Mouse (Mus musculus) adrenal gland, postnatal 10 days (tissue): ENCODE measurements around the gene Gm10310. TPM values are rescaled to one million over a fixed set of nuclear protein-coding genes. Genes with fewer than 3 reads are reported as not detected.
"Not testable (repeated sequence)": the region's sequence is repeated elsewhere in the genome, so short reads cannot be mapped to it uniquely, and the experiment has no call there.

Experiments
- DNase-seq: peaks from one replicate; pipeline ENCODE4 v3.0.0; 2021; ENCODE audit warnings: mixed read lengths
- long read RNA-seq, 2 experiments: library from polyadenylated mRNA; stranded (forward); transcript quantifications; one replicate each; pipeline ENCODE4 v2.0.0; 2021
- total RNA-seq, 2 experiments: library from RNA; stranded (reverse); gene quantifications; 2 replicates each; pipeline ENCODE4 v1.2.3; 2021

Gene Gm10310
- not detected for total RNA-seq
- long read RNA-seq, experiment 1: 0 reads
- long read RNA-seq, experiment 2: 0 reads

GRCm38 (mm10) chr10:129984962-129985361 is at the start of gene Gm10310:
Gm10310 (minus strand) TSS chr10:129985062.
- not testable (repeated sequence) for DNase-seq

- no peak for DNase-seq
Observed at GRCm38 (mm10) chr10:130030048-130030447, 45.2 kb upstream of the Gm10310 start, which contains the start of gene Olfr821. Olfr821 (plus strand) TSS chr10:130030348.

- DNase-seq: no peak
Observed at GRCm38 (mm10) chr10:130012321-130012720, 27.5 kb upstream of the Gm10310 start, which contains the start of gene Olfr820. Olfr820 (plus strand) TSS chr10:130012621.

- DNase-seq: not testable (repeated sequence)
Observed at GRCm38 (mm10) chr10:130005366-130005765, 20.5 kb upstream of the Gm10310 start.

GRCm38 (mm10) chr10:130004104-130004503 is 19.2 kb upstream of the Gm10310 start:
- not testable (repeated sequence) for DNase-seq

- not testable (repeated sequence) for DNase-seq
Observed at GRCm38 (mm10) chr10:129981867-129982266, 3.0 kb downstream of the Gm10310 start.

- not testable (repeated sequence) for DNase-seq
Observed at GRCm38 (mm10) chr10:129976040-129976439, 8.8 kb downstream of the Gm10310 start, which contains the start of gene Olfr247. Olfr247 (minus strand) TSS chr10:129976140.

GRCm38 (mm10) chr10:129972994-129973393 is 11.9 kb downstream of the Gm10310 start:
- not testable (repeated sequence) for DNase-seq

- DNase-seq: not testable (repeated sequence)
Observed at GRCm38 (mm10) chr10:129967166-129967565, 17.7 kb downstream of the Gm10310 start, which contains the start of gene Olfr819. Olfr819 (minus strand) TSS chr10:129967266.

GRCm38 (mm10) chr10:129966232-129966631 is 18.6 kb downstream of the Gm10310 start:
- DNase-seq: not testable (repeated sequence)

- DNase-seq: no peak
Observed at GRCm38 (mm10) chr10:129949000-129949399, 35.9 kb downstream of the Gm10310 start, which contains the start of gene Olfr818. Olfr818 (minus strand) TSS chr10:129949100.

Other genes starting within 250 kb of the Gm10310 start
- not detected for gene Olfr806, start 243.1 kb downstream of the Gm10310 start, total RNA-seq
- gene Olfr807, start 227.3 kb downstream of the Gm10310 start, total RNA-seq: not detected
- gene Olfr808, start 219.6 kb downstream of the Gm10310 start, total RNA-seq: not detected
- not detected for gene Olfr809, start 210.4 kb downstream of the Gm10310 start, total RNA-seq
- gene Olfr810, start 190.1 kb downstream of the Gm10310 start, total RNA-seq: not detected
- not detected for gene Olfr811, start 180.7 kb downstream of the Gm10310 start, total RNA-seq
- gene Olfr812, start 139.0 kb downstream of the Gm10310 start, total RNA-seq: not detected
- gene Olfr813, start 129.7 kb downstream of the Gm10310 start, total RNA-seq: not detected
- not detected for gene Olfr814, start 105.2 kb downstream of the Gm10310 start, total RNA-seq
- not detected for gene Olfr815, start 79.2 kb downstream of the Gm10310 start, total RNA-seq
- not detected for gene Olfr816, start 69.5 kb downstream of the Gm10310 start, total RNA-seq
- not detected for gene Olfr818, start 36.0 kb downstream of the Gm10310 start, total RNA-seq
- not detected for gene Olfr819, start 17.8 kb downstream of the Gm10310 start, total RNA-seq
- not detected for gene Olfr247, start 8.9 kb downstream of the Gm10310 start, total RNA-seq
- gene Olfr820, start 27.6 kb upstream of the Gm10310 start, total RNA-seq: not detected
- not detected for gene Olfr821, start 45.3 kb upstream of the Gm10310 start, total RNA-seq
- gene Olfr822, start 86.1 kb upstream of the Gm10310 start, total RNA-seq: not detected
- not detected for gene Olfr823, start 130.3 kb upstream of the Gm10310 start, total RNA-seq
- gene Olfr824, start 144.9 kb upstream of the Gm10310 start, total RNA-seq: under 1 TPM in 1 of 2 experiments, not detected in 1; 0.09 TPM
- not detected for gene Olfr825, start 181.7 kb upstream of the Gm10310 start, total RNA-seq
- not detected for gene Olfr826, start 199.1 kb upstream of the Gm10310 start, total RNA-seq
- gene Olfr827, start 229.3 kb upstream of the Gm10310 start, total RNA-seq: not detected